Mouse (Mus musculus): ENCODE measurements around the gene Gpr63. TPM values are rescaled to one million over a fixed set of nuclear protein-coding genes. Genes with fewer than 3 reads are reported as not detected.
"Not testable (repeated sequence)": the region's sequence is repeated elsewhere in the genome, so short reads cannot be mapped to it uniquely, and the experiment has no call there.

Gene Gpr63
- polyA plus RNA-seq, 1 experiment from 2014 or later: 1.7 TPM

- WGBS: 80% methylated on average over 4 of the region's 4 CpGs
- H3K27ac ChIP-seq (ENCODE audit: low read depth): no peak overlapping the region
- no peak overlapping the region for H3K4me2 ChIP-seq (ENCODE audit: low read length)
- H3K27me3 ChIP-seq (replicated peaks; ENCODE audit: control insufficient read depth, insufficient read depth, low read length): no peaks in the 10 kb centered on the region
- no peaks in the 10 kb centered on the region for H3K36me3 ChIP-seq (ENCODE audit: control insufficient read depth, insufficient read depth, low read length)
- DNase-seq (ENCODE audit: low spot score) (no peak), ATAC-seq (replicated peaks; ENCODE audit: low FRiP score, low TSS enrichment, low read depth) (no peak)
- H3K4me3 ChIP-seq (ENCODE audit: low read depth, low read length): no peak overlapping the region
- H3K9ac ChIP-seq (ENCODE audit: low read length): no peak overlapping the region
- no peaks in the 10 kb centered on the region for H3K9me3 ChIP-seq (ENCODE audit: control insufficient read depth, low read length)
- no peaks in the 10 kb centered on the region for H3K4me1 ChIP-seq (replicated peaks; ENCODE audit: control insufficient read depth, insufficient read depth, low read length)
Observed at GRCm38 (mm10) chr4:25029875-25030274, 63.7 kb downstream of the Gpr63 start.

DNA sequence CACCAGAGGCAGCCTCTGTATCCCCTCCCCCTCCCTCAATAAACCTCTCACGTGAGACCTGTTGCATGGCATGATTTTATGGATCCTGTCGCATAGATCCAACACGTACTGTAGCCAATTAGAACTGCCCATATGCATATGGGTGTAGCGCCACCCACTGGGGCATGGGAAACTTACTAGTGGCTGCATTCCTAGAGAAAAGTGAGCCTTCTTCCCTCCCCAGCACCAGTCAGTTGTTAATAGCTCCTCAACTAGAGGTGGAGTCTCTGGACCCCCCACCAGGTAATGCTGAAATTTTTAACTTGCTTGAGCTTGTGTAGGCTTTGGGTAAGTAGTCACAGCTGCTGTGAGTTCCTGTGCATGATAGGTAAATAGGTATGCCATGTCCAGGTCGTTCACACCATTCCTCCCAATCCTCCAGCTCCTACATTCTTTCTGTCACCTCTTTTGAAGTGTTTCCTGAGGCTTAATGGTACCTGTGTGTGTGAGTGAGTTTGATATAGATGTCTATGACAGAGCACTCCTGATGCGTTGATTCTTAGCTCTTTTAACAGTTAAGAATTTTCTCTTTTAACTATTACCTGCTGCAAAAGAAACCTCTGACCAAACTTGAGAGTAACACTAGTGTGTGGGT is 69.1 kb downstream of the Gpr63 start:
- H3K27me3 ChIP-seq (replicated peaks; ENCODE audit: control insufficient read depth, insufficient read depth, low read length): no peaks in the 10 kb centered on the region
- no peak overlapping the region for H3K9ac ChIP-seq (ENCODE audit: low read length)
- H3K4me3 ChIP-seq (ENCODE audit: low read depth, low read length): no peak overlapping the region
- ATAC-seq (replicated peaks; ENCODE audit: low FRiP score, low TSS enrichment, low read depth) (no peak), DNase-seq (ENCODE audit: low spot score) (no peak)
- WGBS: 23% methylated on average over 6 of the region's 6 CpGs
- H3K36me3 ChIP-seq (ENCODE audit: control insufficient read depth, insufficient read depth, low read length): no peaks in the 10 kb centered on the region
- no peaks in the 10 kb centered on the region for H3K9me3 ChIP-seq (ENCODE audit: control insufficient read depth, low read length)
- H3K4me1 ChIP-seq (replicated peaks; ENCODE audit: control insufficient read depth, insufficient read depth, low read length): no peaks in the 10 kb centered on the region
- no peak overlapping the region for H3K4me2 ChIP-seq (ENCODE audit: low read length)
- no peak overlapping the region for H3K27ac ChIP-seq (ENCODE audit: low read depth)

DNA sequence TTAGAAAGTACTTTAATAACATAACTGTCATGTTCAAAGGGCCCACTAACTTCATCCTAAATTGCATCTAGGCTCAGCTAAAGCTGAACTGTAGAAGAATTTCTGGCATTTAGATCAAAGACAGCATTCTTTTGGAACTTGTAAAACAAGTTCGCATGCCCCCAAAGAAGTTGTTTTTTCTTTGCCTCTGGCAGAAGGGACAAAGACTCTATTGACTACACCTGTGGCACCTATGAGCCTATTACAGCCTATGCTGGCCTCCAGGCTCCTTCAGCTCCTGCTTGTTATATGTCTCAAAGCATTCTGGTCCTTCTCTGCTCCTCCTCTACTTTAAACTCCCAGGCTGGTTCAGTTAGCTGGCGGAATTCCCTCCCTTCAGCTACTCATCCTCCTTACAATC is 69.6 kb downstream of the Gpr63 start:
- ATAC-seq (replicated peaks; ENCODE audit: low FRiP score, low TSS enrichment, low read depth) (no peak), DNase-seq (ENCODE audit: low spot score) (no peak)
- no peak overlapping the region for H3K27ac ChIP-seq (ENCODE audit: low read depth)
- H3K27me3 ChIP-seq (replicated peaks; ENCODE audit: control insufficient read depth, insufficient read depth, low read length): no peaks in the 10 kb centered on the region
- WGBS: 46% methylated on average over 2 of the region's 2 CpGs
- H3K9me3 ChIP-seq (ENCODE audit: control insufficient read depth, low read length): no peaks in the 10 kb centered on the region
- H3K4me2 ChIP-seq (ENCODE audit: low read length): no peak overlapping the region
- no peaks in the 10 kb centered on the region for H3K4me1 ChIP-seq (replicated peaks; ENCODE audit: control insufficient read depth, insufficient read depth, low read length)
- H3K9ac ChIP-seq (ENCODE audit: low read length): no peak overlapping the region
- no peak overlapping the region for H3K4me3 ChIP-seq (ENCODE audit: low read depth, low read length)
- no peaks in the 10 kb centered on the region for H3K36me3 ChIP-seq (ENCODE audit: control insufficient read depth, insufficient read depth, low read length)

DNA sequence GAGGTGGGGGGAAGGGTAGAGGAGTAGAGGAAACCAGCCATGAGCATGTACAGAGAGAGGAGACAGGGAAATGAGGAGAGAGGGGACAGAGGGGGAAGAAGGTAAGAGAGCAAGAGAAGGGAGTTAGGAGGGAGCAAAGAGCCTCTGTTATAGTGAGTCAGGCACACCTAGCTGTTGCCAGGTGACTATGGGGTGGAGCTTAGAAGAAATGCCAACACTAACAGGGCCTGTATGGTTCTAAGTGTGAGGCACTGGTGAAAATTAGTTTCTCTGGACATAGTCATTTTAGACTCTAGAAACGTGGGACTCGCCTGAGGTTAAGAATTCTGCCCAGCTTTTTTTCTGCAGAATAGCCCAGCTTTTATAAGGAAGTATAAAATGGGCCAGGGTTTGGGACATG is 71.1 kb downstream of the Gpr63 start:
- ATAC-seq (replicated peaks; ENCODE audit: low FRiP score, low TSS enrichment, low read depth) (no peak), DNase-seq (ENCODE audit: low spot score) (no peak)
- Histone ChIP-seq H3K27me3 (replicated peaks; ENCODE audit: control insufficient read depth, insufficient read depth, low read length) (no peaks in the 10 kb centered on the region), H3K27ac (ENCODE audit: low read depth) (no peak overlapping the region), H3K36me3 (ENCODE audit: control insufficient read depth, insufficient read depth, low read length) (no peaks in the 10 kb centered on the region), H3K4me3 (ENCODE audit: low read depth, low read length) (no peak overlapping the region), H3K4me2 (ENCODE audit: low read length) (no peak overlapping the region), H3K9ac (ENCODE audit: low read length) (no peak overlapping the region), H3K9me3 (ENCODE audit: control insufficient read depth, low read length) (no peaks in the 10 kb centered on the region), H3K4me1 (replicated peaks; ENCODE audit: control insufficient read depth, insufficient read depth, low read length) (no peaks in the 10 kb centered on the region)
- 84% methylated on average over 2 of the region's 2 CpGs for WGBS

- WGBS: 70% methylated on average over 1 of the region's 1 CpGs
- H3K4me3 ChIP-seq (ENCODE audit: low read depth, low read length); DNase-seq (ENCODE audit: low spot score); H3K9ac ChIP-seq (ENCODE audit: low read length); H3K27me3 ChIP-seq (replicated peaks; ENCODE audit: control insufficient read depth, insufficient read depth, low read length); H3K27ac ChIP-seq (ENCODE audit: low read depth); H3K36me3 ChIP-seq (ENCODE audit: control insufficient read depth, insufficient read depth, low read length); ATAC-seq (replicated peaks; ENCODE audit: low FRiP score, low TSS enrichment, low read depth); H3K4me1 ChIP-seq (replicated peaks; ENCODE audit: control insufficient read depth, insufficient read depth, low read length); H3K9me3 ChIP-seq (ENCODE audit: control insufficient read depth, low read length); H3K4me2 ChIP-seq (ENCODE audit: low read length): not testable (repeated sequence)
Observed at GRCm38 (mm10) chr4:25055541-25055940, 89.3 kb downstream of the Gpr63 start.

Other genes with a start within 250 kb of the Gpr63 start
- 5.5 and 5.8 TPM in 2 replicates for gene Klhl32, start 115.3 kb upstream of the Gpr63 start, polyA plus RNA-seq (2014; fragmentation: Nextera tagmentation; extraction: Ambion mirVana)
- gene Ndufaf4, start 68.3 kb upstream of the Gpr63 start, polyA plus RNA-seq (2014; fragmentation: Nextera tagmentation; extraction: Ambion mirVana): 62.0 and 64.8 TPM in 2 replicates